Mouse (Mus musculus) lung, embryonic 14.5 days (tissue): ENCODE measurements at regions not wholly inside any gene's neighbourhood (a gene's known extent, or its start where the extent isn't known, plus 50 kb on each side); places are given as distances from the start of the nearest gene placed in this dataset.

Experiments used
- ATAC-seq: fragments of 200-750 bp; cut with Nextera tagmentation; 2 replicates; pipeline ENCODE4 v1.8.0; 2017; ENCODE audit warnings: mild to moderate bottlenecking, moderate TSS enrichment, moderate library complexity; ENCODE audit not compliant: insufficient read depth
- DNase-seq: peaks from one replicate; pipeline ENCODE4 v3.0.0-alpha.2; 2015
- H3K27ac ChIP-seq: fragments of 300-500 bp; sonication (generic); 2 replicates; pipeline ENCODE4 v1.5.1; 2014; ENCODE audit warnings: low read depth, mild to moderate bottlenecking, moderate library complexity
- H3K27me3 ChIP-seq: fragments of 300-500 bp; sonication (generic); 2 replicates; pipeline ENCODE4 v1.6.1; 2014; ENCODE audit warnings: low read length, control low read depth; ENCODE audit not compliant: insufficient read depth
- H3K36me3 ChIP-seq: fragments of 300-500 bp; sonication (generic); 2 replicates; pipeline ENCODE4 v1.6.1; 2014; ENCODE audit warnings: control low read depth; ENCODE audit not compliant: insufficient read depth
- H3K4me1 ChIP-seq: fragments of 300-500 bp; sonication (generic); 2 replicates; pipeline ENCODE4 v1.6.1; 2014; ENCODE audit warnings: antibody characterized with exemption, control low read depth; ENCODE audit not compliant: insufficient read depth
- H3K4me2 ChIP-seq: fragments of 300-500 bp; sonication (generic); 2 replicates; pipeline ENCODE4 v1.6.1; 2014; ENCODE audit warnings: mild to moderate bottlenecking
- H3K4me3 ChIP-seq: fragments of 300-500 bp; sonication (generic); 2 replicates; pipeline ENCODE4 v1.5.1; 2014; ENCODE audit warnings: low read depth, low read length
- H3K9ac ChIP-seq: fragments of 300-500 bp; sonication (generic); 2 replicates; pipeline ENCODE4 v1.6.1; 2014
- H3K9me3 ChIP-seq: fragments of 300-500 bp; sonication (generic); 2 replicates; pipeline ENCODE4 v1.6.1; 2016; ENCODE audit warnings: low read depth, low read length, control low read depth
- CTCF ChIP-seq: IDR thresholded peaks from 2 replicates; pipeline ENCODE4 v1.5.1; 2016; ENCODE audit warnings: antibody characterized with exemption, low read depth
- WGBS: fragments of 180-500 bp; shearing (Covaris S2); extraction: QIAGEN DNeasy Blood & Tissue Kit; methylation state at CpG from one replicate; pipeline ENCODE4 v1.1.7; 2014; 5-methylcytosine and 5-hydroxymethylcytosine counted together

GRCm38 (mm10) chr16:15259474-15259873 is 57.8 kb upstream of the Gm21897 start:
- Histone ChIP-seq H3K27ac (peak overlapping the region; percentile 19; the same call in 1 of the 2 replicates), H3K9me3 (no peaks in the 10 kb centered on the region), H3K27me3 (no peaks in the 10 kb centered on the region), H3K36me3 (no peaks in the 10 kb centered on the region), H3K9ac (no peak overlapping the region), H3K4me3 (no peak overlapping the region), H3K4me2 (no peak overlapping the region), H3K4me1 (0 out of 2 replicates have a peak, but pooled peaks cover 5% of the 10 kb centered on the region)
- ATAC-seq (peak; percentile 59), DNase-seq (peak; percentile 73)
- WGBS: 38% methylated on average over 6 of the region's 6 CpGs
- no peak for TF ChIP-seq CTCF

- DNase-seq: peak; percentile 53
- TF ChIP-seq CTCF: no peak
- H3K36me3 ChIP-seq: no peaks in the 10 kb centered on the region
- no peak overlapping the region for H3K4me3 ChIP-seq
- no peak for ATAC-seq
- 0 out of 2 replicates have a peak, but pooled peaks cover 5% of the 10 kb centered on the region for H3K4me1 ChIP-seq
- 46% methylated on average over 4 of the region's 4 CpGs for WGBS
- no peak overlapping the region for H3K9ac ChIP-seq
- no peaks in the 10 kb centered on the region for H3K9me3 ChIP-seq
- H3K27me3 ChIP-seq: no peaks in the 10 kb centered on the region
- peak overlapping the region; percentile 19; the same call in 1 of the 2 replicates for H3K27ac ChIP-seq
- H3K4me2 ChIP-seq: no peak overlapping the region
Measured at GRCm38 (mm10) chr16:15260069-15260468, 57.2 kb upstream of the Gm21897 start.
